Mouse (Mus musculus) C2C12 (cell line): ENCODE measurements at regions not wholly inside any gene's neighbourhood (a gene's known extent, or its start where the extent isn't known, plus 50 kb on each side); places are given as distances from the start of the nearest gene placed in this dataset.

Source experiments
- H3K27me3 ChIP-seq: one replicate; pipeline ENCODE4 v1.6.1; 2011; ENCODE audit not compliant: control insufficient read depth, insufficient read depth, insufficient read length
- H3K36me3 ChIP-seq: one replicate; pipeline ENCODE4 v1.6.1; 2011; ENCODE audit not compliant: control insufficient read depth, insufficient read depth
- H3K4me3 ChIP-seq: one replicate; pipeline ENCODE4 v1.5.1; 2011; ENCODE audit warnings: mild to moderate bottlenecking, control low read depth; ENCODE audit not compliant: poor library complexity, insufficient read depth, severe bottlenecking
- H3K79me2 ChIP-seq: one replicate; pipeline ENCODE4 v1.6.1; 2011; ENCODE audit not compliant: control insufficient read depth, insufficient read depth
- H3K79me3 ChIP-seq: one replicate; pipeline ENCODE4 v1.6.1; 2011; ENCODE audit warnings: low read depth, control low read depth
- H3ac ChIP-seq: one replicate; pipeline ENCODE3; 2011; ENCODE audit warnings: low read depth; ENCODE audit not compliant: control insufficient read depth, insufficient read length
- CEBPB ChIP-seq: IDR thresholded peaks from one replicate; pipeline ENCODE4 v1.6.1; 2011; ENCODE audit warnings: low read depth, mild to moderate bottlenecking, control low read depth, moderate library complexity
- CTCF ChIP-seq: IDR thresholded peaks from one replicate; pipeline ENCODE4 v1.5.1; 2011; ENCODE audit not compliant: control insufficient read depth, insufficient read depth, insufficient read length
- FOSL1 ChIP-seq: IDR thresholded peaks from one replicate; pipeline ENCODE4 v1.8.0; 2011; ENCODE audit warnings: mild to moderate bottlenecking, low read length; ENCODE audit not compliant: poor library complexity, insufficient read depth, severe bottlenecking
- MAX ChIP-seq: IDR thresholded peaks from one replicate; pipeline ENCODE4 v1.6.1; 2011; ENCODE audit warnings: mild to moderate bottlenecking, control low read depth
- MYOD1 ChIP-seq: IDR thresholded peaks from one replicate; pipeline ENCODE4 v1.6.1; 2011; ENCODE audit warnings: low read depth; ENCODE audit not compliant: control insufficient read depth, insufficient read length
- MYOG ChIP-seq: IDR thresholded peaks from one replicate; pipeline ENCODE4 v1.6.1; 2011; ENCODE audit not compliant: control insufficient read depth, insufficient read length; ENCODE audit errors: extremely low read depth
- USF1 ChIP-seq: IDR thresholded peaks from one replicate; pipeline ENCODE4 v1.6.1; 2011; ENCODE audit warnings: low read depth, mild to moderate bottlenecking, control low read depth, moderate library complexity

DNA sequence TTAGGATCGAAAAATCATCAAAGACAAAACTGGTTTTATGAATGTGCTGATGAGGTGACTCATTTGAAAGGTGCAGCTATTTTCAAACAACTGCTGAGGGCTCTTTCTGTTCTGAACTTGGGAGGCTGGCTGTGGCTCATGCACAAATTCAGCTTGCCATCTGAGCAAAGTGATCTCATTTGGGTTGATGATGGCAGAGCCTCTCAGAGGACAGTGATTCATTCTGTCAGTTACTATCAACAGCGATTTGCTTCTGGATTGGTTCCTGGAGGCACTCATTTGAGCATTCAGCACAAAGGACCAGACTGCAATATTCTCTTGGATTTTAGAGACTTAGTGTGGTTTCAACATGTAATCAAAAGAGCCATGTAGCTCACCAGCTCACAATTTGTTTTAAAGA is 285.8 kb upstream of the Ell2 start:
- Histone ChIP-seq H3K79me2 (no peaks in the 10 kb centered on the region), H3K27me3 (no peaks in the 10 kb centered on the region), H3K36me3 (no peaks in the 10 kb centered on the region), H3ac (no peak overlapping the region), H3K79me3 (no peaks in the 10 kb centered on the region), H3K4me3 (no peak overlapping the region)
- TF ChIP-seq CTCF (no peak), USF1 (no peak), MYOD1 (no peak), CEBPB (no peak), MYOG (no peak), MAX (no peak), FOSL1 (no peak)

DNA sequence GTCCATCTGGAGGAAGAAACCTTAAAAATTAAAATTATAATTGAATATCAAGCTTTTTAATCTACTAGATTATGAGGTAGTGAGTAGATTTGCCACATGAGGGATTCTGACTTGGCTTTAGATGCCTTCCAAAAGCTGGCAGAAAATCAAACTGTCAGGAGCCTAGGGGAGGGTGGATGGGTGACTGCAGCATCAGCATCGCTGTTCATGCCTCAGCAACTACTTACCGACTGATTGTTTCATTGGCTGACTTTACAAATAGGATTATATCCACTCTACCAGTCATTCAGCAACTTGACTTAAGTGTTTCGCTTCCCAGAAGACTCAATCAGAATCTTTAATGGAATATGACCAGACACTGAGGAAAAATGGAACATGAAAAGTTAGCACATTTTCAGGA is 279.6 kb upstream of the Ell2 start:
- Histone ChIP-seq H3K27me3 (no peaks in the 10 kb centered on the region), H3K79me2 (no peaks in the 10 kb centered on the region), H3ac (no peak overlapping the region), H3K4me3 (no peak overlapping the region), H3K36me3 (no peaks in the 10 kb centered on the region), H3K79me3 (no peaks in the 10 kb centered on the region)
- TF ChIP-seq USF1 = no peak
- no peak for TF ChIP-seq CTCF
- no peak for TF ChIP-seq MAX
- TF ChIP-seq FOSL1 = no peak
- no peak for TF ChIP-seq MYOG
- TF ChIP-seq MYOD1 = no peak
- TF ChIP-seq CEBPB = no peak

DNA sequence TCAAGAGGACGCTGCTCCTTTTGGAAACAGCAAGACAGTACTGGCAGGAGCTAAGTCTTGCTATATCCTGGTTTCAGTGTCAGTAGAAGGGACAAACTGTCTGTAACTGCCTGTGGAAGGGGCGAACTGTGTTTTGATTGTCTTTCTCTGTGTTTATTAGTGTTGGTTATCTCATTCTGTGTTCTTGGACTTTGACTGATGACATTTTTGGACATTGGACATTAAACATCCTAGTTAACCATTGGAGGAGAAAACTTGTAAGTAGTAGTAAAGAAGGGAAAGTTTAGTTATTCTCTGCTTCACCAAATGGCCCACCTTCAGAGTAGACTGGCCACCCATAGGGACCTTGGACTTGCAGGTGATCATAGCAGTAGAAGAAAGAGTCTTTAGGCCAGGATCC is 267.4 kb upstream of the Ell2 start:
- H3K4me3 ChIP-seq = no peak overlapping the region
- TF ChIP-seq CTCF = no peak
- TF ChIP-seq MAX = no peak
- no peak for TF ChIP-seq MYOD1
- no peak for TF ChIP-seq FOSL1
- no peak for TF ChIP-seq MYOG
- no peak for TF ChIP-seq USF1
- TF ChIP-seq CEBPB = no peak
- H3K79me3 ChIP-seq = no peaks in the 10 kb centered on the region
- H3K79me2 ChIP-seq = no peaks in the 10 kb centered on the region
- no peaks in the 10 kb centered on the region for H3K27me3 ChIP-seq
- H3ac ChIP-seq = no peak overlapping the region
- no peaks in the 10 kb centered on the region for H3K36me3 ChIP-seq

DNA sequence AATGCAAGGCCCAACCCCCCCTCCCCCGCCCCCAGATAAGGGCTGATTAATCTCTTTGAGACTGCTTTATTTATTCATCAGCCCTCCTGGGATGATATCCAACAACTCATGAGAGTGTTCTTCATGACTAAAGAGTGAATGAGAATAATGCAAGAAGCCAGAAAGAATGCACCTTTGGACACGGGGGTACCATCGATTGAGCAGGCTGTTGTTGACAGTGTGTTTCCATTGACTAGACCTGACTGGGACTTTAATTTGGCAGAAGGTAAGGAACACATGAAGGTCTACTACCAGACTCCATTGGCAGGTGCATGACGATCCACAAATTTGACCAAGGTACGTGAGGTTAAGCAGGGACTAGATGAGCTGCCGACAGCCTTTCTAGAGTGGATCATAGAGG is 266.5 kb upstream of the Ell2 start:
- H3K36me3 ChIP-seq = no peaks in the 10 kb centered on the region
- no peak for TF ChIP-seq USF1
- no peak for TF ChIP-seq CTCF
- TF ChIP-seq MAX = no peak
- no peak for TF ChIP-seq CEBPB
- no peak for TF ChIP-seq MYOD1
- TF ChIP-seq FOSL1 = no peak

DNA sequence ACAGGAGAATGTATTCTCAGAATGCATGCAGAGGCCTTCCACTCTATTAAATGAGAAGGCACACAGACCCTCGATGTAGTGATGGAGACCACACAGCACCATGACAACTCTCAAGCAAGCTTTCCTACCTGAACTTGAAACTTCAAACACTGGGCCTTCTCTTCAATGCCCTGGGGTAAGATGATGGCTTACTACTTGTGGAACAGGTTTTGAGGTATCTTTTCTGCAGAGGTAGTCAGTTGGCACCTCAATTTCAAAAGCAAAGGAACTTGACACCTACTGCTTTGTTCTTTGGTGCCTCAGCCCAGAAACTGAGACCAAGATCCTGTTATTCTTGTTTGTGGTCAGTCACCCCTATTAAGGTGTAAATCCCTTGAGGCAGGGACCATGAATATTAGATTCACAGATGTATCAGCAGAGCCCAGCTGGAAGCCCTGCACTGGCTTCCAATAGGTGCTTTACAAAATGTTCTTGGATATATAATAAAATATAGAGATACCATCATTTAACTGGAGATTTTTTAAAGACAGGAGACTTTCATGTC is 246.2 kb upstream of the Ell2 start:
- Histone ChIP-seq H3ac (no peak overlapping the region), H3K79me3 (no peaks in the 10 kb centered on the region)
- TF ChIP-seq MAX (no peak), USF1 (no peak), MYOG (no peak), CEBPB (no peak), FOSL1 (no peak), MYOD1 (no peak), CTCF (no peak)

More for the DNA sequence above, 266.5 kb upstream of the Ell2 start:
- H3ac ChIP-seq = no peak overlapping the region
- H3K79me2 ChIP-seq = no peaks in the 10 kb centered on the region
- H3K4me3 ChIP-seq = no peak overlapping the region
- H3K79me3 ChIP-seq = no peaks in the 10 kb centered on the region
- H3K27me3 ChIP-seq = no peaks in the 10 kb centered on the region

DNA sequence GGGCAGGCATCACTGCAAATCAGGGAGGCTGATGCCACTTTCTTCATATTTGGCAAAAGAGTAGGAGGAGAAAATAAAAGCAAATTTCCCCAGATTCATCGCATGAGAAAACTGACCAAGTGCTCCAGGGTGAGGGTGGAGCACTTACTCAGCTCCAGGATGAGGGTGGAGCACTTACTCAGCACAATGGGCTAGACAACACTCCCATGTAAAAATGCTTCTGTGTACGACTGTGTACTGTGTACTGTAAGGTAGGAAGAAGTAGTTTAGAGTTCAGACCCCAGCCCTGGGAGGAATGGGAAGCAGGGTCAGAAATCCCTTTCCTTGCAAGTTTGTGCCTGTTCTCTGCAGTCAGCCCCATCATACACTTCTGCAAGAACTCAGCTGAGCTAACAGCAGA is 245.3 kb upstream of the Ell2 start:
- no peak overlapping the region for H3K4me3 ChIP-seq
- H3K36me3 ChIP-seq = no peaks in the 10 kb centered on the region
- H3ac ChIP-seq = no peak overlapping the region
- no peaks in the 10 kb centered on the region for H3K79me3 ChIP-seq
- TF ChIP-seq MYOG = no peak
- TF ChIP-seq MYOD1 = no peak
- TF ChIP-seq USF1 = no peak
- TF ChIP-seq CEBPB = no peak
- no peak for TF ChIP-seq MAX
- TF ChIP-seq FOSL1 = no peak
- no peak for TF ChIP-seq CTCF
- no peaks in the 10 kb centered on the region for H3K27me3 ChIP-seq
- no peaks in the 10 kb centered on the region for H3K79me2 ChIP-seq

More for the DNA sequence above, 246.2 kb upstream of the Ell2 start:
- H3K79me2 ChIP-seq = no peaks in the 10 kb centered on the region
- H3K36me3 ChIP-seq = no peaks in the 10 kb centered on the region
- H3K27me3 ChIP-seq = no peaks in the 10 kb centered on the region
- H3K4me3 ChIP-seq = no peak overlapping the region
